Mouse (Mus musculus) c-Kit-positive CD71-positive TER-119-negative erythroid progenitor cells, embryonic 14.5 days (primary cell): ENCODE results near the gene Fam240b.

Experiments
- DNase-seq: peaks from one replicate; pipeline ENCODE4 v3.0.0-alpha.2; 2013; ENCODE audit warnings: low read depth

Gene Fam240b

DNA sequence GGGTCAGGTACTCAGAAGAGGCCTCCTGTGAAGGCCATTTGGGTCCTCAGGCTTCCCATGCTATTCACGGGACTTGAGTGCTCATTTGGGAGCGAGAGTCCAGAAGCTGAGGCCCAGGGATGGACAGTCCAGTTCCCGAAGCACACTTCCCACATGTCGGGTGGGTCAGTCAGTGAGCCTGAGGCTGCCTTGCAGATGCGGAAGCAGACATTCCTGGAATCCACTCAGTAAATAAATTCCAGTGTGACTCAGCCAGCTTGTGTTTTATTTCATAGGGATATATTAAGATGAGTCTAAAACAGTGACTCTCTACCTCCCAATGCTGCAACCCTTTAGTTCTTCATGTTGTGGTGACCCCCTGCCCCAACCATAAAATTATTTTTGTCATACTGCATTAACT, 58.1 kb downstream of the Fam240b start:
- no peak for DNase-seq

DNA sequence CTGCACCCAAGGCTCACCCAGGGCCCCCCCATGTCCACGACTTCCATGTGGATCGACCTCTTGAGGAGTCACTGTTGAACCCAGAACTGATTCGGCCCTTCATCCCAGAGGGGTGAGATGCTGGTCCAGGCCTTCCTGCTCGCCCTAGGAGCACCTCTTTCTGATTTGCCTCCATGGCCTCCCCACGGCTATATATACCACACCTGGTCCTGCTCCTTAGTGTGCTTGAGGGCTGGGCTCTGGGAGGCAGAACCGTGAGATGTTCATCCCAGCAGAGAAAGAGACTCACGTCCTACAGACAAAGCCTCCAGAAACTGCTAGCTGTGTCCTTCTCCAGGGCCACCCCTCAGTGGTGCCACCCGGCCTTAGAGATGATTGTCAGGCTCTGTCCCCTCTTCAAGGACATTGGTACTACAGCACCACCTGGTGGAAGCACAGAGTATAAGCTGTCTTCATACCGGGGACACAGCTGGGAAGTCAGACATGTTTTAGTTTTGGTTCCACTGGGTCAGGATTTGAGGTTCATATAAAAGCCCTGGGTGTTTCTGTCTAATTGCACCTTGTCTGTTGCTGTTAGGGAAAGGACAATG, 58.6 kb downstream of the Fam240b start:
- DNase-seq: peak; percentile 62

DNA sequence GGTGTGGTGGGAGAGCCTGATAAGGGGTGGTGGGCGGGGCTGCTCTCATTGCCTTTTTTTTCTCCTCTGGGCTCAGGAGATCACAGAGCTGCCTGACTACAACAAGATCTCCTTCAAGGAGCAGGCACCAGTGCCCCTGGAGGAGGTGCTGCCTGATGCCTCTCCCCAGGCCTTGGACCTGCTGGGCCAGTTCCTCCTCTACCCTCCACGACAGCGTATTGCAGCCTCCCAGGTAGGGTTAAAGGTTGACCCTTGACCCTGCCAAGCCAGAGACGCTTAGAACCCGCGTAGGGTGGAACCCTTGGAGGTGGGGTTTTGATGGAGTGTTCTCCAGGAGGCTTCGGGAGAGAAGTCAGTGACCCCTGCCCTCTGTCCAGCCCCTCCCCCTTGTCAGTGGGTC, 59.8 kb downstream of the Fam240b start:
- DNase-seq: no peak

DNA sequence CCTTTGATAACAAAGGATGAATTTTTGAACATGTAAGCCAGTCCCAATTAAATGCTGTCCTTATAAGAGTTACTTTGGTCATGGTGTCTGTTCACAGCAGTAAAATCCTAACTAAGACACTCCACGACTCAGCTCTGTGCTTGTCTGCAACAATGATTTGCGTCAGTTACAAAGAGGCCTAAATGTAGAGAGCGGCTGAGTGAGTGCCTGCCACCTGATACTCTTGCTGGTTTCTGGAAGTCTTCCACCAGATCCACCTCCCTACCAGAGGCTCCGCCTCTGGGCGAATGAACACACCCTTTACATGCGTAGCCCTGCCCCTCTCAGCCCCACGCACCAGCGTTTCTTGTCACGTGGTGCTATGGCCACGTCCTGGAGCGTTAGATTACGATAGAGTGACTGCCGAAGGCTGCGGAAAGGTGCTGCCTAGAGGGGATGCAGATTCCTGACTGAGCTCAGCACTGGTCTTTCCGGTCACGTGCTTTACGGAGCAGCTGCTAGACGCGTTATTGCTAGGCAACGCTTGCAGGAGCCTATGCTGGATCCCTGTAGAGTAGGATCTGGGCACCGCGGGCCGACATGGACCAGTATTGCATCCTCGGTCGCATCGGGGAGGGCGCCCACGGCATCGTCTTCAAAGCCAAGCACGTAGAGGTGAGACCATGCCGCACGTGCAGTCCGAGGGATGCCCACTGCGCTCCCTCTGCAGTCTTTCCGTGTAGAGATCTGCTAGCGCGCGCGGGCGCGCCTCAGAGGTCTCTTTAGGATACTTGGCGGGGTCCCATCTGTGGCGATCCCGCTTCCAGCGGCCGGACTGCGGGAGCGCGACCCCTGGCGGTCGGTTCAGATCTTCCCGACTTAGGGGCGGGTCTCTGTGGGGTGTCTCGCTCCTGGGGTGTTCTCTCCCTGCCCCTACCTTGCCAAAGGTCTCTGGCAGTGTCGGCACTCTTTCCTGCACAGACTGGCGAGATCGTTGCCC, 65.3 kb downstream of the Fam240b start, which contains the start of gene Cdk20:
Cdk20 (plus strand) TSS at position 298 of the 979 bp plus-strand sequence.
- DNase-seq: peak; percentile 87
